Mouse (Mus musculus) liver, postnatal 0 days (tissue): Measurements from ENCODE around the gene Vinac1.

Experiments
- CTCF ChIP-seq: sonication (generic); IDR thresholded peaks from 2 replicates; pipeline ENCODE4 v1.5.1; 2016; ENCODE audit warnings: antibody characterized with exemption, low read depth
- EP300 ChIP-seq: IDR thresholded peaks from 2 replicates; pipeline ENCODE4 v1.6.1; 2016; ENCODE audit warnings: antibody characterized with exemption, low read depth, mild to moderate bottlenecking

- TF ChIP-seq CTCF: no peak
- no peak for TF ChIP-seq EP300
Measured at GRCm38 (mm10) chr2:129047811-129048210, at the start of gene Vinac1.
